Mouse (Mus musculus): ENCODE data around the gene Nupl1. TPM values are rescaled to one million over a fixed set of nuclear protein-coding genes. Genes with fewer than 3 reads are reported as not detected.

Nupl1 gene
- polyA plus RNA-seq (2012; rRNA removed) (not detected in 2 replicates), polyA plus RNA-seq (2014; fragmentation: Nextera tagmentation; extraction: Ambion mirVana) (not detected in 2 replicates)

- Histone ChIP-seq H3K9me3 (ENCODE audit: control insufficient read depth, low read length) (no peaks in the 10 kb centered on the region), H3K27ac (replicated peaks; ENCODE audit: low read depth, low read length) (peak within 1 kb of the TSS; percentile 75), H3K4me2 (replicated peaks; ENCODE audit: low read depth, low read length, severe bottlenecking) (peak within 1 kb of the TSS; percentile 81), H3K4me1 (ENCODE audit: control insufficient read depth, insufficient read depth, low read length) (peaks cover 16% of the 10 kb centered on the region), H3K4me3 (replicated peaks; ENCODE audit: low read length) (peak within 1 kb of the TSS; percentile 82), H3K27me3 (ENCODE audit: control insufficient read depth, insufficient read depth, low read length) (no peaks in the 10 kb centered on the region), H3K9ac (ENCODE audit: low read depth, low read length, severe bottlenecking) (peak within 1 kb of the TSS; percentile 89), H3K36me3 (ENCODE audit: control insufficient read depth, insufficient read depth, low read length) (peaks cover 4% of the 10 kb centered on the region; the same call in 1 of the 2 replicates)
- DNase-seq (ENCODE audit: low spot score), result peak; percentile 100
- peak; percentile 68; the same call in 1 of the 2 replicates for TF ChIP-seq POLR2A (IDR thresholded peaks at IDR 0.05; ENCODE audit: borderline replicate concordance, extremely low read depth, insufficient read depth, insufficient read length)
- peak; percentile 99 for ATAC-seq (ENCODE audit: low FRiP score, low read depth)
- under 1% methylated on average over 41 of the region's 62 CpGs for WGBS
Observed at GRCm38 (mm10) chr14:60251281-60252003, at the start of gene Nupl1, which contains the start of gene Gm49336. Gene Nupl1 (minus strand): TSS chr14:60251431. Gene Gm49336 (minus strand): TSS chr14:60251507.

- Histone ChIP-seq H3K4me3 (replicated peaks; ENCODE audit: low read length) (no peak overlapping the region), H3K4me1 (ENCODE audit: control insufficient read depth, insufficient read depth, low read length) (no peaks in the 10 kb centered on the region), H3K9me3 (ENCODE audit: control insufficient read depth, low read length) (no peaks in the 10 kb centered on the region), H3K9ac (ENCODE audit: low read depth, low read length, severe bottlenecking) (no peak overlapping the region), H3K4me2 (replicated peaks; ENCODE audit: low read depth, low read length, severe bottlenecking) (no peak overlapping the region), H3K36me3 (ENCODE audit: control insufficient read depth, insufficient read depth, low read length) (peaks cover 39% of the 10 kb centered on the region), H3K27ac (replicated peaks; ENCODE audit: low read depth, low read length) (no peak overlapping the region), H3K27me3 (ENCODE audit: control insufficient read depth, insufficient read depth, low read length) (no peaks in the 10 kb centered on the region)
- DNase-seq (ENCODE audit: low spot score), result no peak
- 62% methylated on average over 6 of the region's 6 CpGs for WGBS
- ATAC-seq (ENCODE audit: low FRiP score, low read depth), result no peak
- no peak for TF ChIP-seq POLR2A (IDR thresholded peaks at IDR 0.05; ENCODE audit: borderline replicate concordance, extremely low read depth, insufficient read depth, insufficient read length)
Observed at GRCm38 (mm10) chr14:60301024-60301423, 49.8 kb upstream of the Nupl1 start.

- no peak overlapping the region for H3K9ac ChIP-seq (ENCODE audit: low read depth, low read length, severe bottlenecking)
- H3K27me3 ChIP-seq (ENCODE audit: control insufficient read depth, insufficient read depth, low read length), result no peaks in the 10 kb centered on the region
- H3K36me3 ChIP-seq (ENCODE audit: control insufficient read depth, insufficient read depth, low read length), result peaks cover 39% of the 10 kb centered on the region
- no peak overlapping the region for H3K4me3 ChIP-seq (replicated peaks; ENCODE audit: low read length)
- H3K4me1 ChIP-seq (ENCODE audit: control insufficient read depth, insufficient read depth, low read length), result no peaks in the 10 kb centered on the region
- TF ChIP-seq POLR2A (IDR thresholded peaks at IDR 0.05; ENCODE audit: borderline replicate concordance, extremely low read depth, insufficient read depth, insufficient read length), result no peak
- WGBS, result 76% methylated on average over 14 of the region's 14 CpGs
- ATAC-seq (ENCODE audit: low FRiP score, low read depth) (no peak), DNase-seq (ENCODE audit: low spot score) (no peak)
- no peak overlapping the region for H3K4me2 ChIP-seq (replicated peaks; ENCODE audit: low read depth, low read length, severe bottlenecking)
- no peaks in the 10 kb centered on the region for H3K9me3 ChIP-seq (ENCODE audit: control insufficient read depth, low read length)
- no peak overlapping the region for H3K27ac ChIP-seq (replicated peaks; ENCODE audit: low read depth, low read length)
Observed at GRCm38 (mm10) chr14:60300224-60300991, 49.2 kb upstream of the Nupl1 start.

- no peak for DNase-seq (ENCODE audit: low spot score)
- no peak for ATAC-seq (ENCODE audit: low FRiP score, low read depth)
- H3K27me3 ChIP-seq (ENCODE audit: control insufficient read depth, insufficient read depth, low read length), result no peaks in the 10 kb centered on the region
- H3K4me1 ChIP-seq (ENCODE audit: control insufficient read depth, insufficient read depth, low read length), result no peaks in the 10 kb centered on the region
- H3K9ac ChIP-seq (ENCODE audit: low read depth, low read length, severe bottlenecking), result no peak overlapping the region
- H3K4me2 ChIP-seq (replicated peaks; ENCODE audit: low read depth, low read length, severe bottlenecking), result no peak overlapping the region
- no peak for TF ChIP-seq POLR2A (IDR thresholded peaks at IDR 0.05; ENCODE audit: borderline replicate concordance, extremely low read depth, insufficient read depth, insufficient read length)
- H3K4me3 ChIP-seq (replicated peaks; ENCODE audit: low read length), result no peak overlapping the region
- no peak overlapping the region for H3K27ac ChIP-seq (replicated peaks; ENCODE audit: low read depth, low read length)
- WGBS, result 87% methylated on average over 1 of the region's 1 CpGs
- no peaks in the 10 kb centered on the region for H3K9me3 ChIP-seq (ENCODE audit: control insufficient read depth, low read length)
- peaks cover 35% of the 10 kb centered on the region for H3K36me3 ChIP-seq (ENCODE audit: control insufficient read depth, insufficient read depth, low read length)
Observed at GRCm38 (mm10) chr14:60295531-60295930, 44.3 kb upstream of the Nupl1 start.

- no peak overlapping the region for H3K9ac ChIP-seq (ENCODE audit: low read depth, low read length, severe bottlenecking)
- H3K4me3 ChIP-seq (replicated peaks; ENCODE audit: low read length), result no peak overlapping the region
- no peak for DNase-seq (ENCODE audit: low spot score)
- H3K4me1 ChIP-seq (ENCODE audit: control insufficient read depth, insufficient read depth, low read length), result no peaks in the 10 kb centered on the region
- H3K4me2 ChIP-seq (replicated peaks; ENCODE audit: low read depth, low read length, severe bottlenecking), result no peak overlapping the region
- no peak for TF ChIP-seq POLR2A (IDR thresholded peaks at IDR 0.05; ENCODE audit: borderline replicate concordance, extremely low read depth, insufficient read depth, insufficient read length)
- no peaks in the 10 kb centered on the region for H3K27me3 ChIP-seq (ENCODE audit: control insufficient read depth, insufficient read depth, low read length)
- H3K9me3 ChIP-seq (ENCODE audit: control insufficient read depth, low read length), result no peaks in the 10 kb centered on the region
- H3K27ac ChIP-seq (replicated peaks; ENCODE audit: low read depth, low read length), result no peak overlapping the region
- H3K36me3 ChIP-seq (ENCODE audit: control insufficient read depth, insufficient read depth, low read length), result peaks cover 29% of the 10 kb centered on the region
- WGBS, result 82% methylated on average over 4 of the region's 4 CpGs
- ATAC-seq (ENCODE audit: low FRiP score, low read depth), result no peak
Observed at GRCm38 (mm10) chr14:60290363-60290762, 39.1 kb upstream of the Nupl1 start.
